Mouse (Mus musculus) ES-E14 (cell line): ENCODE measurements at regions not wholly inside any gene's neighbourhood (a gene's known extent, or its start where the extent isn't known, plus 50 kb on each side); places are given as distances from the start of the nearest gene placed in this dataset.

Source experiments
- DNase-seq: peaks from one replicate; pipeline ENCODE4 v3.0.0-alpha.2; 2013; ENCODE audit warnings: low read depth, low spot score
- H3K27ac ChIP-seq: 2 replicates; pipeline ENCODE4 v1.5.1; 2012; ENCODE audit warnings: low read depth, mild to moderate bottlenecking, low read length, moderate library complexity, mixed read lengths; ENCODE audit not compliant: poor library complexity, insufficient read depth, severe bottlenecking
- H3K36me3 ChIP-seq: 2 replicates; pipeline ENCODE4 v1.6.1; 2012; ENCODE audit warnings: mild to moderate bottlenecking, low read length, moderate library complexity, mixed read lengths; ENCODE audit not compliant: control insufficient read depth, poor library complexity, insufficient read depth, severe bottlenecking
- H3K4me1 ChIP-seq, 2 experiments: fragments of 150-350 bp in 1 of 2; sonication (generic) in 1 of 2; 2 replicates each; pipeline ENCODE4 v1.6.1; 2012; ENCODE audit warnings: low read length in 2 of 2, mild to moderate bottlenecking in 1 of 2, mixed read lengths in 1 of 2; ENCODE audit not compliant: control insufficient read depth in 2 of 2, insufficient read depth in 2 of 2, poor library complexity in 1 of 2
- H3K4me3 ChIP-seq, 2 experiments: fragments of 150-350 bp in 1 of 2; sonication (generic) in 1 of 2; 2 replicates each; pipeline ENCODE4 v1.5.1; 2012; ENCODE audit warnings: low read length in 2 of 2, low read depth in 1 of 2, mild to moderate bottlenecking in 1 of 2, mixed read lengths in 1 of 2; ENCODE audit not compliant: insufficient read depth in 1 of 2, poor library complexity in 1 of 2, severe bottlenecking in 1 of 2
- H3K9ac ChIP-seq: 2 replicates; pipeline ENCODE4 v1.6.1; 2012; ENCODE audit warnings: low read depth, mild to moderate bottlenecking, low read length, mixed read lengths; ENCODE audit not compliant: poor library complexity, insufficient read depth, severe bottlenecking
- H3K9me3 ChIP-seq: fragments of 150-350 bp; sonication (generic); 2 replicates; pipeline ENCODE4 v1.6.1; 2012; ENCODE audit warnings: low read depth, mild to moderate bottlenecking, low read length; ENCODE audit not compliant: control insufficient read depth, insufficient read depth
- CHD2 ChIP-seq: IDR thresholded peaks from 2 replicates; pipeline ENCODE4 v1.6.1; 2014; ENCODE audit warnings: mild to moderate bottlenecking, low read depth, low read length, inconsistent platforms
- HCFC1 ChIP-seq: IDR thresholded peaks from 2 replicates; pipeline ENCODE4 v1.6.1; 2012; ENCODE audit warnings: low read length, inconsistent platforms, borderline replicate concordance; ENCODE audit not compliant: insufficient read depth
- MAFK ChIP-seq: IDR thresholded peaks from 2 replicates; pipeline ENCODE4 v1.6.1; 2014; ENCODE audit warnings: mild to moderate bottlenecking, low read depth, low read length, inconsistent platforms; ENCODE audit not compliant: insufficient read depth
- ZC3H11A ChIP-seq: IDR thresholded peaks from 2 replicates; pipeline ENCODE4 v1.6.1; 2012; ENCODE audit warnings: low read depth, mild to moderate bottlenecking, inconsistent platforms, low read length, borderline replicate concordance
- ZNF384 ChIP-seq: IDR thresholded peaks from 2 replicates; pipeline ENCODE4 v1.6.1; 2012; ENCODE audit warnings: low read depth, low read length, inconsistent platforms
- in situ Hi-C, 2 experiments: fragments of 600-800 bp; cut with MboI; formaldehyde crosslinking; loops; one replicate each; pipeline ENCODE4 v1.15.1; 2025; ENCODE audit warnings: low sequenced_read_pairs in 2 of 2, inconsistent platforms in 1 of 2; ENCODE audit not compliant: unreplicated experiment in 2 of 2

- TF ChIP-seq CHD2 (no peak), MAFK (no peak), HCFC1 (no peak), ZNF384 (no peak), ZC3H11A (no peak)
- H3K4me3 ChIP-seq = no peak overlapping the region
- H3K27ac ChIP-seq = no peak overlapping the region
- in situ Hi-C loops = no loop called here
- H3K9ac ChIP-seq = no peak overlapping the region
- no peaks in the 10 kb centered on the region for H3K4me1 ChIP-seq
- no peak for DNase-seq
- no peaks in the 10 kb centered on the region for H3K36me3 ChIP-seq
- H3K9me3 ChIP-seq = no peaks in the 10 kb centered on the region
These were observed 184.4 kb downstream of the Gm28710 start for GRCm38 (mm10) chr5:16976006-16976405.

- Histone ChIP-seq H3K27ac (no peak overlapping the region), H3K9ac (no peak overlapping the region), H3K9me3 (no peaks in the 10 kb centered on the region), H3K4me3 (no peak overlapping the region), H3K4me1 (no peaks in the 10 kb centered on the region), H3K36me3 (no peaks in the 10 kb centered on the region)
- no peak for DNase-seq
- in situ Hi-C loops = no loop called here
- TF ChIP-seq HCFC1 (no peak), ZNF384 (no peak), MAFK (no peak), CHD2 (no peak), ZC3H11A (no peak)
These were observed 193.3 kb downstream of the Gm28710 start for GRCm38 (mm10) chr5:16984877-16985276.

- no peak for DNase-seq
- H3K9ac ChIP-seq = no peak overlapping the region
- no peak overlapping the region for H3K4me3 ChIP-seq
- H3K27ac ChIP-seq = no peak overlapping the region
- in situ Hi-C loops = no loop called here
- H3K4me1 ChIP-seq = no peaks in the 10 kb centered on the region
- H3K36me3 ChIP-seq = no peaks in the 10 kb centered on the region
- H3K9me3 ChIP-seq = no peaks in the 10 kb centered on the region
- no peak for TF ChIP-seq MAFK
- TF ChIP-seq CHD2 = no peak
- no peak for TF ChIP-seq ZC3H11A
- TF ChIP-seq HCFC1 = no peak
- TF ChIP-seq ZNF384 = no peak
These were observed 199.9 kb downstream of the Gm28710 start for GRCm38 (mm10) chr5:16991518-16991917.

GRCm38 (mm10) chr5:16999183-16999582, 207.6 kb downstream of the Gm28710 start:
- no peak overlapping the region for H3K9ac ChIP-seq
- TF ChIP-seq ZNF384 = no peak
- TF ChIP-seq MAFK = no peak
- TF ChIP-seq CHD2 = no peak
- no peak for TF ChIP-seq HCFC1
- no peak for TF ChIP-seq ZC3H11A
- no peak overlapping the region for H3K4me3 ChIP-seq
- no peaks in the 10 kb centered on the region for H3K36me3 ChIP-seq
- in situ Hi-C loops = no loop called here
- H3K27ac ChIP-seq = no peak overlapping the region
- H3K4me1 ChIP-seq = no peaks in the 10 kb centered on the region
- H3K9me3 ChIP-seq = no peaks in the 10 kb centered on the region
- no peak for DNase-seq
